Comparison of ENCODE assay signal across 8 mouse cellular contexts in the genomic region with DNA sequence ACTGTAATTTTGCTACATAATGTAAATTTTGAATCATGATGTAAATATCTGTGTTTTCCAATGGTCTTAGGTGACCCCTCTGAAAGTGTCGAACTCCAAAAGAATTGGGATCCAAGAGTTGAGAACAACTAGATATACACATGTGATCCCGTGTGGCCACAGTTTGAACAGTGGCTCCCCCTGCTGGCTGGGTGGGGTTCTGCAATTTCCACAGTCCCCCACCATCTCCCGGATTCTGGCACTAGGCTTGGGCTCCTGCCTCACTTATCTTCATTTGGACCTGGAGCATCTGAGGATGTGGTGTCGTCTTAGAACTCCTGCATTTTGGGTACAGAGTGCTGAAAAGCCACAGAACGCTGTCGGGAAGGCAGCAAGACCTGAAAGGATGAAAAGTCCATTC.
DNase-seq lines count a peak whose midpoint lies in the region; ATAC-seq and TF ChIP-seq lines count a peak whose summit lies in the region.

No protein-coding gene starts in this region.

- H3K4me3 ChIP-seq in kidney, adult 2 months (ENCODE audit: insufficient read depth, low read depth, low read length): no peak overlapping the region
- H3K4me3 ChIP-seq in limb, embryonic 12.5 days (replicated peaks): no peak overlapping the region
- H3K4me3 ChIP-seq in midbrain, embryonic 10.5 days: no peak overlapping the region
- H3K4me3 ChIP-seq in forebrain, embryonic 11.5 days (ENCODE audit: low read depth, low read length): no peak overlapping the region

- no peaks in the 10 kb centered on the region for H3K36me3 ChIP-seq in kidney, adult 2 months (ENCODE audit: control insufficient read depth, insufficient read depth, low read length)
- H3K36me3 ChIP-seq in limb, embryonic 12.5 days: no peaks in the 10 kb centered on the region
- H3K36me3 ChIP-seq in midbrain, embryonic 10.5 days: no peaks in the 10 kb centered on the region
- H3K36me3 ChIP-seq in forebrain, embryonic 11.5 days (ENCODE audit: control insufficient read depth, insufficient read depth, low read length): no peaks in the 10 kb centered on the region

- no peak for ATAC-seq in limb, embryonic 12.5 days (ENCODE audit: insufficient number of reproducible peaks, insufficient read depth, low FRiP score, low TSS enrichment, low read depth)
- ATAC-seq in forebrain, embryonic 11.5 days (replicated peaks; ENCODE audit: low FRiP score): no peak

- TF ChIP-seq POLR2A in kidney, adult 2 months (IDR thresholded peaks at IDR 0.05; ENCODE audit: low read depth, low read length): no peak

- peak; percentile 79 for TF ChIP-seq CTCF in kidney, adult 2 months (conservative IDR thresholded peaks at IDR 0.05; ENCODE audit: insufficient read depth, insufficient read length, low read depth, low read length)

- DNase-seq in kidney, adult 2 months: peak; percentile 49
- DNase-seq in kidney, adult 11 months: no peak
- peak; percentile 41 for DNase-seq in CD4-positive helper T cell, adult 2 months (ENCODE audit: low read depth, low spot score)
- peak; percentile 63 for DNase-seq in adrenal gland, postnatal 14 days
- DNase-seq in cerebellum, adult 9-11 months: no peak
- DNase-seq in midbrain, embryonic 10.5 days (ENCODE audit: low spot score): no peak
- no peak for DNase-seq in forebrain, embryonic 11.5 days (ENCODE audit: low spot score)

- 43% methylated on average over 6 of the region's 6 CpGs for WGBS in kidney, adult 2 months
- 76% methylated on average over 6 of the region's 6 CpGs for WGBS in limb, embryonic 12.5 days
- 72% methylated on average over 6 of the region's 6 CpGs for WGBS in midbrain, embryonic 10.5 days
- WGBS in forebrain, embryonic 11.5 days: 79% methylated on average over 6 of the region's 6 CpGs

- H3K27me3 ChIP-seq in kidney, adult 2 months (replicated peaks; ENCODE audit: control insufficient read depth, insufficient read depth, low read length): no peaks in the 10 kb centered on the region
- no peaks in the 10 kb centered on the region for H3K27me3 ChIP-seq in limb, embryonic 12.5 days
- H3K27me3 ChIP-seq in midbrain, embryonic 10.5 days (ENCODE audit: low read depth, poor library complexity, severe bottlenecking): peaks cover 6% of the 10 kb centered on the region
- H3K27me3 ChIP-seq in forebrain, embryonic 11.5 days (ENCODE audit: control insufficient read depth, insufficient read depth, low read length): no peaks in the 10 kb centered on the region

- no peak overlapping the region for H3K27ac ChIP-seq in kidney, adult 2 months (ENCODE audit: insufficient read depth, low read depth, low read length)
- peak overlapping the region; percentile 60; the same call in 1 of the 2 replicates for H3K27ac ChIP-seq in limb, embryonic 12.5 days
- H3K27ac ChIP-seq in midbrain, embryonic 10.5 days (replicated peaks): no peak overlapping the region
- H3K27ac ChIP-seq in forebrain, embryonic 11.5 days (ENCODE audit: low read depth, low read length): no peak overlapping the region

- H3K9ac ChIP-seq in limb, embryonic 12.5 days (replicated peaks): no peak overlapping the region
- H3K9ac ChIP-seq in forebrain, embryonic 11.5 days (ENCODE audit: low read length): no peak overlapping the region

- H3K9me3 ChIP-seq in limb, embryonic 12.5 days: no peaks in the 10 kb centered on the region
- no peaks in the 10 kb centered on the region for H3K9me3 ChIP-seq in midbrain, embryonic 10.5 days (replicated peaks)
- H3K9me3 ChIP-seq in forebrain, embryonic 11.5 days (ENCODE audit: control insufficient read depth, low read length): no peaks in the 10 kb centered on the region

- peaks cover 5% of the 10 kb centered on the region; the same call in 1 of the 2 replicates for H3K4me1 ChIP-seq in kidney, adult 2 months (ENCODE audit: control insufficient read depth, insufficient read depth, low read length)
- peaks cover 70% of the 10 kb centered on the region for H3K4me1 ChIP-seq in limb, embryonic 12.5 days (replicated peaks)
- H3K4me1 ChIP-seq in midbrain, embryonic 10.5 days: peaks cover 10% of the 10 kb centered on the region
- H3K4me1 ChIP-seq in forebrain, embryonic 11.5 days (replicated peaks; ENCODE audit: control insufficient read depth, insufficient read depth, low read length): 0 out of 2 replicates have a peak, but pooled peaks cover 2% of the 10 kb centered on the region

- H3K4me2 ChIP-seq in limb, embryonic 12.5 days: peak overlapping the region; percentile 10; the same call in 1 of the 2 replicates
- H3K4me2 ChIP-seq in forebrain, embryonic 11.5 days (ENCODE audit: low read depth, low read length, severe bottlenecking): no peak overlapping the region

Comparison
In these comparisons a context has a peak if more than half of its experiments do, and no peak if none do; other contexts are left out.
1. DNase-seq: peak in kidney, adult 2 months (single experiment), CD4-positive helper T cell, adult 2 months (single experiment) and adrenal gland, postnatal 14 days (single experiment); none in kidney, adult 11 months (single experiment), cerebellum, adult 9-11 months (single experiment), midbrain, embryonic 10.5 days (single experiment) and forebrain, embryonic 11.5 days (single experiment).